Mouse (Mus musculus) stomach, embryonic 16.5 days (tissue): ENCODE measurements around the gene Lect2. TPM values are rescaled to one million over a fixed set of nuclear protein-coding genes. Genes with fewer than 3 reads are reported as not detected.

Experiments
- ATAC-seq: fragments of 200-750 bp; cut with Nextera tagmentation; 2 replicates; pipeline ENCODE4 v1.8.0; 2017; ENCODE audit warnings: moderate number of reproducible peaks, moderate TSS enrichment; ENCODE audit not compliant: insufficient read depth, low FRiP score
- H3K27ac ChIP-seq: fragments of 300-500 bp; sonication (generic); 2 replicates; pipeline ENCODE4 v1.5.1; 2014; ENCODE audit warnings: low read length
- H3K27me3 ChIP-seq: fragments of 300-500 bp; sonication (generic); 2 replicates; pipeline ENCODE4 v1.6.1; 2014; ENCODE audit warnings: low read length, control low read depth, mixed read lengths; ENCODE audit not compliant: control insufficient read depth, insufficient read depth
- H3K36me3 ChIP-seq: fragments of 300-500 bp; sonication (generic); 2 replicates; pipeline ENCODE4 v1.6.1; 2014; ENCODE audit warnings: low read length; ENCODE audit not compliant: control insufficient read depth, insufficient read depth
- H3K4me1 ChIP-seq: fragments of 300-500 bp; sonication (generic); 2 replicates; pipeline ENCODE4 v1.6.1; 2014; ENCODE audit warnings: low read length, control low read depth, mixed read lengths; ENCODE audit not compliant: control insufficient read depth, insufficient read depth
- H3K4me2 ChIP-seq: fragments of 300-500 bp; sonication (generic); 2 replicates; pipeline ENCODE4 v1.6.1; 2014; ENCODE audit warnings: low read depth, low read length, mixed read lengths
- H3K4me3 ChIP-seq: fragments of 300-500 bp; sonication (generic); replicated peaks from 2 replicates; pipeline ENCODE4 v1.5.1; 2014; ENCODE audit warnings: mild to moderate bottlenecking, low read length
- H3K9ac ChIP-seq: fragments of 300-500 bp; sonication (generic); 2 replicates; pipeline ENCODE4 v1.6.1; 2014; ENCODE audit warnings: low read length
- H3K9me3 ChIP-seq: fragments of 300-500 bp; sonication (generic); replicated peaks from 2 replicates; pipeline ENCODE4 v1.6.1; 2016; ENCODE audit warnings: low read length, control low read depth; ENCODE audit not compliant: control insufficient read depth
- WGBS: fragments of 180-500 bp; shearing (Covaris S2); extraction: QIAGEN DNeasy Blood & Tissue Kit; methylation state at CpG from one replicate; pipeline ENCODE4 v1.1.7; 2014; 5-methylcytosine and 5-hydroxymethylcytosine counted together
- polyA plus RNA-seq: library from polyadenylated mRNA; unstranded; fragments of >200 nt; fragmentation: Nextera tagmentation; extraction: Ambion mirVana; gene quantifications from 2 replicates; pipeline ENCODE4 v1.2.1, GENCODE M21; 2015

Lect2 gene
- 2.6 and 5.8 TPM in 2 replicates for polyA plus RNA-seq

DNA sequence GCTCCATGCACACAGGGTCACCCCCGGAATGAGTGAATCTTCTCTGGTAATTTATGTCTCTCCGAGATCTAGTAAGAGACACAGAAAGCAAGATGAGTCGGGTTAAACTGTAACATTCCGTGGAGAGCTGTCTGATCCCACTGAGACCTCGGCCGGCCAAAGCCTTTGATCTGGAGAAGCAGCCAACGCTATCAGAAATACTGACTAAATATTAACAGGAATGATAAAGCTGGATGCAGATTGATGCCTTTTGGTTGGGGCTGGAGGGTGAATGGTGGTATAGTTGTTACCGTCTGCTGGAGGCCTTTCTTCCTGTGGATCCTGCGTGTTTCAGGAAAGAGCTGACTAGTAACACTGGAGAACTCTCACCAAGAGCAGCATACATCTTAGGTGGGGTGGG, at the start of gene Lect2:
Gene Lect2, minus strand, starts transcription at position 102 of the 400 bp plus-strand sequence.
- Histone ChIP-seq H3K27me3 (no peaks in the 10 kb centered on the region), H3K4me3 (no peak within 1 kb of the TSS), H3K4me2 (no peak within 1 kb of the TSS), H3K36me3 (no peaks in the 10 kb centered on the region), H3K4me1 (no peaks in the 10 kb centered on the region), H3K27ac (no peak within 1 kb of the TSS), H3K9me3 (no peaks in the 10 kb centered on the region), H3K9ac (no peak within 1 kb of the TSS)
- ATAC-seq, result no peak
- WGBS, result 50% methylated on average over 9 of the region's 9 CpGs

DNA sequence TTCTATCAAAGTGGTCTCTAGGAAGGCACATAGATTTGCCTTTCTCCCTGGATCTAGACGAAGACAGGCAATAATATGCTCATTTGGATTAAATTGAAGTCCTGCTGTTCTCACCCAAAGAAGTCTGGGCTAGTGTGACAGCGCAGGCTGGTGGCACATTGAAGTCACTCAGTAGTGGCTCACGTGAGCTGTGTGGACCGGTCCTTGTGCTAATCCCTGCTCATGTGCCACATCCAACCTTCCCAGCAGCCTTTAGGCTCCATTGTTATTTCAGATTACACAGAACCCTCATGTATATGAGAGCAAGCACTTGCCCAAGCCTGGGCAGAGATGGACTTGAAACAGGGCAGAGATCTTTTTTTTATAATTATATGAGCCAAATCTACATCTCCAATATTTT, 49.0 kb upstream of the Lect2 start:
- Histone ChIP-seq H3K9ac (no peak overlapping the region), H3K4me2 (no peak overlapping the region), H3K27ac (peak overlapping the region; percentile 83), H3K27me3 (no peaks in the 10 kb centered on the region), H3K36me3 (no peaks in the 10 kb centered on the region), H3K9me3 (no peaks in the 10 kb centered on the region), H3K4me1 (peaks cover 73% of the 10 kb centered on the region), H3K4me3 (no peak overlapping the region)
- WGBS, result 75% methylated on average over 4 of the region's 4 CpGs
- ATAC-seq, result no peak

DNA sequence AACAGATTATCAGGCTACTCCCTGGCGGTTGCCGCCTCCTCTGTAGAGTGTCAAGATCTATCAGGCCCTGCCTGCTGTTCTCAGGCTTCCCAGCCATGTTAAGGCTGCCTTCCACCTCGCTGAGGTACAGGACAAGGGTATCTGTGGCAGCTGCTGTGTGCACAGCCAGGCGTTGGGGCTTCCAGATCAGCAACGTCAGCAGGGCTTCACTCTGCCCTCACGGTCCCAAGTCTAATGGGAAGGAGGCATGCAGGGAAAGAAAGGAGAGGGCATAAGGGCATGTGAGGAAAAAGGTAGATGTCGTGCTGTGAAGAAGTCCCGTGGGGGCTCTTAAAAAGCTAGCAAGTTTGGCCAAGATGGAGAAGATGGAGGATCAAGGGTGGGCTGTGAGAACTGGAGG, 46.9 kb upstream of the Lect2 start:
- no peak overlapping the region for H3K9ac ChIP-seq
- H3K9me3 ChIP-seq, result no peaks in the 10 kb centered on the region
- ATAC-seq, result no peak
- peaks cover 60% of the 10 kb centered on the region for H3K4me1 ChIP-seq
- H3K27ac ChIP-seq, result no peak overlapping the region; the same call in 1 of the 2 replicates
- no peaks in the 10 kb centered on the region for H3K36me3 ChIP-seq
- WGBS, result 68% methylated on average over 8 of the region's 8 CpGs
- H3K4me2 ChIP-seq, result no peak overlapping the region
- H3K4me3 ChIP-seq, result no peak overlapping the region
- H3K27me3 ChIP-seq, result no peaks in the 10 kb centered on the region

DNA sequence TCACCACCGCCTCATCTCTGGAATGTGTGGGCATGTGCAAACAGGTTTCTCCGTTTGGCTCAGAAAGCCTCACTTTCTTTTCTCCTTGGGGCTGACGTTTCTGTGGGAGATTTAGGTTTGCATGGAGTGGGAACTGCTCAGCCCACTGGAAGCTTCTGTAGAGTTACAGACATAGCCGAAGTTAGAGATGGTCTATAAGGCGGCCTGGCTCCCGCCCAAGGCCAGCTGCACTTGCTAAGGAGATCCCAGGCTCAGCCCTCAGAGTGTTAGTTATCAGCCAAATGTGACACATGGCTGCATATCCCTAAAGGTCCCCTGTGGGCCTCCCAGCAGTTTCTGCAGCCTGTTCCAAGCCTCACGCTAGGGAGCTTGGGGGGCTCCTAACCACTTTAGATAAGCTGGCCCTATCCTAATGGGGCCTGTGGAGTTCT, 45.7 kb upstream of the Lect2 start:
- Histone ChIP-seq H3K9me3 (no peaks in the 10 kb centered on the region), H3K4me1 (peaks cover 61% of the 10 kb centered on the region), H3K4me3 (no peak overlapping the region), H3K36me3 (no peaks in the 10 kb centered on the region), H3K27me3 (no peaks in the 10 kb centered on the region), H3K27ac (peak overlapping the region; percentile 70), H3K9ac (0 out of 2 replicates have a peak overlapping the region, but pooled peaks have one; percentile 14), H3K4me2 (no peak overlapping the region)
- ATAC-seq, result 0 out of 2 replicates have a peak, but pooled peaks have one; percentile 11
- 37% methylated on average over 7 of the region's 7 CpGs for WGBS

DNA sequence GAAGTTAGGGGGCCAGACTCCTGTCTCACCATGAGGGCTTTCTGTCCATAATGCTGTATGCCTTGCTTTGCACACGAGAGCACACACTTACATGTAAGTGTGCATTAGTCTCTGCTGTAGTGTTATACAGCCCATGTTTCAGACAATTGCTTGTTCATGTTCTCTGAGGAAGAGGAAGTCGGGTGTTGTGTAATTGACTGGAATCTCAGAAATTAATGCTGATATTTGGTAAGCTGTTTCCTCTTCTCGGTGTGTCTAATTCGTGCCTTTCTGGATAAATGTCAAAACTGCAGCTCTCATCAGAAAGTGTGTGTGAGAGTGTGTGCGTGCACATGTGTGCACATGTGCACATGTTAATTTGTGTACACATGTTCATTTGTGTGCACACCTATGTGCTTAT, 44.9 kb upstream of the Lect2 start:
- WGBS, result 77% methylated on average over 5 of the region's 5 CpGs
- no peak overlapping the region for H3K27ac ChIP-seq
- no peak overlapping the region for H3K9ac ChIP-seq
- no peaks in the 10 kb centered on the region for H3K36me3 ChIP-seq
- peaks cover 67% of the 10 kb centered on the region for H3K4me1 ChIP-seq
- no peak overlapping the region for H3K4me3 ChIP-seq
- H3K27me3 ChIP-seq, result no peaks in the 10 kb centered on the region
- no peak overlapping the region for H3K4me2 ChIP-seq
- ATAC-seq, result no peak
- no peaks in the 10 kb centered on the region for H3K9me3 ChIP-seq

DNA sequence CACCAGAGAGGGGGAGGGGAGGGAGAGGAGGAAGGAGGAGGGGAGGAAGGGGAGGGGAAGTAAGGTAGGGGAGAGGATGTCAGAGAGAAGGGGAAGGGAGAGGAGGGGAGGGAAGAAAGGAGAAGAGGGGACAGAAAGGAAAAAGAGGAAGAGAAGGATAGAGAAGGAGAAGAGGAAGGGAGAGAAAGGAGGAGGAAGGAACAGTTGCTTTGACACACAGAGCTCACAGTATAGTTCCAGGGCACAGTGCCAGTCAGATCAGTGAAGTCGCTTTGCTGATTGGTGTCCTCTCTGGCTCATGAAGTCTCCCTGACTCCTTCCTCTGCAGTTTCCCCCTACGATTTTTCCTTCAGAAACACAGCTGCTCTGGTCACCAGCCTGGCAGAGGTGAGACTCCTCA, 43.6 kb upstream of the Lect2 start:
- H3K27me3 ChIP-seq, result no peaks in the 10 kb centered on the region
- no peaks in the 10 kb centered on the region for H3K9me3 ChIP-seq
- no peak overlapping the region for H3K4me2 ChIP-seq
- no peak overlapping the region for H3K27ac ChIP-seq
- H3K4me1 ChIP-seq, result peaks cover 57% of the 10 kb centered on the region
- no peak overlapping the region for H3K4me3 ChIP-seq
- no peak for ATAC-seq
- H3K36me3 ChIP-seq, result no peaks in the 10 kb centered on the region
- H3K9ac ChIP-seq, result no peak overlapping the region
- WGBS, result 45% methylated on average over 2 of the region's 2 CpGs

DNA sequence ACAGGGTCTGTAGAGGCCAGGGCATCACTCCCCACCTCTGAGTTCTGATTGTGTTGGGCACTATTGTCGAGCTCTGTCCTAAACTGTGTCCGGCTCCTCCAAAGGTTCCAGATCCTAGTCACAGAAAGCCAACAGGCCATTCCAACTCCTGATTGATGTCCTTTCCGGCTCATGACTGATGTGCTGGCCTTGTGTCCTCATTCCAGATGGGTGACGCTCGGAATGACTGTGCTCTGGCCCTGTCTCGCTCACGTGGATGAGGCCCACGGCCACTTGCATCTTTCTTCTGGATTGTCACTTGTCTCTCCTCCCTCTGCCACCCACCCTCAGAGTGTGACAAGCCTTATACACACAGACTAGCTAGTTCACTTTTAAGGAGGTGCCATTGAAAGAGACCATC, 42.9 kb upstream of the Lect2 start:
- WGBS, result 85% methylated on average over 8 of the region's 8 CpGs
- no peaks in the 10 kb centered on the region for H3K9me3 ChIP-seq
- peaks cover 49% of the 10 kb centered on the region for H3K4me1 ChIP-seq
- H3K9ac ChIP-seq, result no peak overlapping the region
- no peaks in the 10 kb centered on the region for H3K36me3 ChIP-seq
- no peak overlapping the region for H3K27ac ChIP-seq
- H3K27me3 ChIP-seq, result no peaks in the 10 kb centered on the region
- no peak overlapping the region for H3K4me3 ChIP-seq
- ATAC-seq, result no peak
- H3K4me2 ChIP-seq, result no peak overlapping the region

DNA sequence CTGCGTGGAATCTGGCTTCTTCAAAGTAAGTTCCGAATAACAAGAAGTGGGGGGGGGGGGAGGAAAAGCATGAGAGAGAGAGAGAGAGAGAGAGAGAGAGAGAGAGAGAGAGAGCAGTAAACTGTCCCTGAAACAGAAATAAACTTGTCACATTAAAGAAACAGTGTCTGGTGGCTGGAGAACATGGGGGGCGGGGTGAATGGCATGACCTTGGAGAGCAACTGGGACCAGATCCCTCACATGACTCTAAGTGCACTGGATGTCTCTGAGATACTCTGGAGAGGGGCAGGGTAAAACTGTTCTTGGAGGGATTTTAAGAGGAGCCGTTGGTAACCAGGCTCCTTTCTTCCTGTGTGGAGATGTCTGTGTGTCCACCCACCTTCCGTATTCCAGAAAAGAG, 41.9 kb upstream of the Lect2 start:
- Histone ChIP-seq H3K9me3 (no peaks in the 10 kb centered on the region), H3K36me3 (no peaks in the 10 kb centered on the region), H3K27me3 (no peaks in the 10 kb centered on the region), H3K9ac (no peak overlapping the region), H3K4me1 (peaks cover 39% of the 10 kb centered on the region), H3K4me2 (no peak overlapping the region), H3K27ac (no peak overlapping the region), H3K4me3 (no peak overlapping the region)
- ATAC-seq, result no peak
- 60% methylated on average over 5 of the region's 5 CpGs for WGBS

DNA sequence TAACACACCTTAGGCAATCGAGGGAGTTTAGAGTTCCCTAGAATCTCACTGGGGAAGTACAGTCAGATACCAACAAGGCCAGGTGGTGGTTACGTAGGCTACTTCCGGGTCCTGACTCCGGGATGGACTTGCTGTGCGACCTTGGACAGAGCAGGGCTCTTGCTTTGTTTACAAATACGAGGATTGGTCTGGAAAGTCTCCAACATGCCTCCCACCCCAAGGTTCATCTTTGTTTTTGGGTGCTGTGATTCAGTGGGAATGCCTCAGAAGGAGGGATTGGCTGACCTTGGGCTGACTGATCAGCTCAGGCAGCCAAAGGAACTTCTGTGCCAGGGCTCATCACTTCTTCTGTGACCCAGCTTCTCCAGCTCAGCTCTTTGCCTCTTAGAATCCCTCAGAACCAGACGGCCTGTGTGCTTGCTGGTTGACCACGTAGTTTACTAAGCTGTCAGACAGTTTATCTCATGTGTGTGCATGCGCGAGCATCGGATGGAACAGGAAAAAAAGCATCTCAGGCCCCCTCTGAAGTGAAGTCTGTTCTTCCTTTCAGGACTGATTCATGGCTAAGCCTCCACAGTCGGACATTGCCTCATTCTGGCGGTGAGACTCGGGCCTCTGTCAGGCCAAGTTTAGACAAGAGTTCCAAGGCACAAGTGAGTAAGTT, 40.3 kb upstream of the Lect2 start:
- Histone ChIP-seq H3K27ac (peak overlapping the region; percentile 56), H3K4me2 (no peak overlapping the region), H3K9me3 (no peaks in the 10 kb centered on the region), H3K4me3 (no peak overlapping the region), H3K9ac (no peak overlapping the region), H3K4me1 (peaks cover 23% of the 10 kb centered on the region), H3K36me3 (no peaks in the 10 kb centered on the region), H3K27me3 (no peaks in the 10 kb centered on the region)
- 48% methylated on average over 14 of the region's 14 CpGs for WGBS
- ATAC-seq, result peak; percentile 39; the same call in 1 of the 2 replicates
